Comparison of ENCODE assay signal across 9 mouse cellular contexts in the genomic region with DNA sequence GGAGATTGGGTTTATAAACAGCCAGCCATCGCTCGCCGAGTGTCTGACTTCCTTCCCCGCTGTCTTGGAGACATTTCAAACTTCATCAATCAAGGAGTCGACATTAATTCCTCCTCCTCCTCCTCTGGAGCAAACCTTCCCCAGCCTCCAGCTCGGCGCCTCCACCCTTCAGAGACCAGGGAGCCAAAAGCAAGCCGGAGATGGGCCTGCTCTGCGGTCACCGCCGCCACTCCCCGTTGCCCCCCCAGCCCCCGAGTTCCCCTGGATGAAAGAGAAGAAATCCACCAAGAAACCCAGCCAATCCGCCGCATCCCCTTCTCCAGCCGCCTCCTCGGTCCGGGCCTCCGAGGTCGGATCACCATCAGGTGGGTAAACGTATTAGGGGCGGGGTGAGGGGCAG. TPM values are rescaled to one million over a fixed set of nuclear protein-coding genes. Genes with fewer than 3 reads are reported as not detected.
A peak's percentile ranks its signal among the peaks of the same experiment; 100 is the strongest.
DNase-seq lines count a peak whose midpoint lies in the region; ATAC-seq and TF ChIP-seq lines count a peak whose summit lies in the region.
"Had no signal": no experiment of that assay in that cellular context is flagged by ENCODE, and none has a peak within 500 bp of the region (broad histone marks: within the 10 kb centered on the region; RNA-seq: fewer than 3 reads in every experiment).

No protein-coding gene starts in this region.

- H3K27ac ChIP-seq in intestine, postnatal 0 days (ENCODE audit: low read depth, low read length), result peak overlapping the region; percentile 82
- peak overlapping the region; percentile 10; the same call in 1 of the 2 replicates for H3K27ac ChIP-seq in liver, embryonic 16.5 days (ENCODE audit: low read length)
- no peak overlapping the region for H3K27ac ChIP-seq in left cerebral cortex, adult 2 months

- H3K4me2 ChIP-seq in intestine, postnatal 0 days (replicated peaks; ENCODE audit: low read depth), result peak overlapping the region; percentile 63
- H3K4me2 ChIP-seq in liver, embryonic 16.5 days (ENCODE audit: low read depth, low read length), result no peak overlapping the region

- peak; percentile 77 for DNase-seq in 3T3-L1 (ENCODE audit: low read depth, low spot score)
- peak; percentile 77 to 79 for DNase-seq in adrenal gland, postnatal 36 days
- no peak for DNase-seq in right cerebral cortex, postnatal 25 days
- no peak for DNase-seq in Muller cell, postnatal 12 days (ENCODE audit: inconsistent ontology term)
- DNase-seq in left cerebral cortex, adult 2 months (ENCODE audit: extremely low spot score in 1 of 2, low spot score in 2 of 2), result no peak
- no peak for DNase-seq in left cerebral cortex, adult 8-10 months (ENCODE audit: low spot score in 2 of 2)

- H3K27me3 ChIP-seq in intestine, postnatal 0 days (replicated peaks; ENCODE audit: control insufficient read depth, insufficient read depth, low read length), result peaks cover 24% of the 10 kb centered on the region
- H3K27me3 ChIP-seq in liver, embryonic 16.5 days (ENCODE audit: control insufficient read depth, insufficient read depth, low read depth, low read length), result peaks cover 81% of the 10 kb centered on the region

- no peak for ATAC-seq in intestine, postnatal 0 days
- ATAC-seq in liver, embryonic 16.5 days (ENCODE audit: low read depth), result no peak

- no peak for TF ChIP-seq CTCF in intestine, postnatal 0 days (IDR thresholded peaks at IDR 0.05; ENCODE audit: low read depth)
- TF ChIP-seq CTCF in left cerebral cortex, adult 2 months (IDR thresholded peaks at IDR 0.05), result no peak

- H3K9ac ChIP-seq in intestine, postnatal 0 days (ENCODE audit: low read depth, low read length), result peak overlapping the region; percentile 84
- H3K9ac ChIP-seq in liver, embryonic 16.5 days (ENCODE audit: low read depth, low read length), result no peak overlapping the region; the same call in 1 of the 2 replicates

- 13% methylated on average over 22 of the region's 22 CpGs for WGBS in intestine, postnatal 0 days
- 2% methylated on average over 22 of the region's 22 CpGs for WGBS in liver, embryonic 16.5 days (ENCODE audit: insufficient replicate concordance)

- H3K4me3 ChIP-seq in intestine, postnatal 0 days (ENCODE audit: low read depth, low read length), result peak overlapping the region; percentile 58
- peak overlapping the region; percentile 33 for H3K4me3 ChIP-seq in liver, embryonic 16.5 days (ENCODE audit: low read depth, low read length)
- no peak overlapping the region for H3K4me3 ChIP-seq in left cerebral cortex, adult 2 months

- intact Hi-C loops in left cerebral cortex, adult 2 months (cut with DNase I), result loop anchor here (5.0 kb wide), 2 partner anchors 35 to 340 kb away; a partner anchor contains a TSS

- H3K36me3 ChIP-seq in intestine, postnatal 0 days (ENCODE audit: control insufficient read depth, insufficient read depth), result no peaks in the 10 kb centered on the region
- no peaks in the 10 kb centered on the region for H3K36me3 ChIP-seq in liver, embryonic 16.5 days (ENCODE audit: control insufficient read depth, insufficient read depth)

- no peaks in the 10 kb centered on the region for H3K9me3 ChIP-seq in intestine, postnatal 0 days (ENCODE audit: control insufficient read depth)
- H3K9me3 ChIP-seq in liver, embryonic 16.5 days (replicated peaks; ENCODE audit: control insufficient read depth, low read length), result no peaks in the 10 kb centered on the region

- 0 out of 2 replicates have a peak, but pooled peaks cover 3% of the 10 kb centered on the region for H3K4me1 ChIP-seq in intestine, postnatal 0 days (replicated peaks; ENCODE audit: control insufficient read depth, insufficient read depth, low read length)
- H3K4me1 ChIP-seq in liver, embryonic 16.5 days (ENCODE audit: control insufficient read depth, low read depth, low read length), result no peaks in the 10 kb centered on the region

RNA-seq across cellular contexts. Expression of a gene that starts 1.5 kb away (rescaled TPM):
- total RNA-seq in adrenal gland, postnatal 36 days (2021), result 10 to 100 TPM; 20.0 to 21.8 TPM
- 8.4 and 9.4 TPM in 2 replicates for polyA plus RNA-seq in intestine, postnatal 0 days (2015; fragmentation: Nextera tagmentation; extraction: Ambion mirVana)
- 0.62 and 0.90 TPM in 2 replicates for polyA plus RNA-seq in liver, embryonic 16.5 days (2015; fragmentation: Nextera tagmentation; extraction: Ambion mirVana)
- total RNA-seq in left cerebral cortex, adult 2 months (2021), result not detected
- total RNA-seq in left cerebral cortex, adult 8-10 months (2022), result not detected

RNA-seq across cellular contexts. Expression of a gene that starts 13.7 kb away (rescaled TPM):
- total RNA-seq in adrenal gland, postnatal 36 days (2021), result not detected
- polyA plus RNA-seq in intestine, postnatal 0 days (2015; fragmentation: Nextera tagmentation; extraction: Ambion mirVana), result not detected in 2 replicates
- not detected in 2 replicates for polyA plus RNA-seq in liver, embryonic 16.5 days (2015; fragmentation: Nextera tagmentation; extraction: Ambion mirVana)
- not detected for total RNA-seq in left cerebral cortex, adult 2 months (2021)
- total RNA-seq in left cerebral cortex, adult 8-10 months (2022), result not detected
- polyA plus RNA-seq: large intestine, adult 2 months had no signal

RNA-seq across cellular contexts. Expression of a gene that starts 28.7 kb away (rescaled TPM):
- total RNA-seq in adrenal gland, postnatal 36 days (2021), result 10 to 100 TPM; 15.7 to 20.2 TPM
- polyA plus RNA-seq in intestine, postnatal 0 days (2015; fragmentation: Nextera tagmentation; extraction: Ambion mirVana), result 1.1 and 1.3 TPM in 2 replicates
- polyA plus RNA-seq in liver, embryonic 16.5 days (2015; fragmentation: Nextera tagmentation; extraction: Ambion mirVana), result 0.11 TPM in 1 of 2 replicates, not detected in the other
- not detected for total RNA-seq in left cerebral cortex, adult 2 months (2021)
- total RNA-seq in left cerebral cortex, adult 8-10 months (2022), result not detected

RNA-seq across cellular contexts. Expression of a gene that starts 33.8 kb away (rescaled TPM):
- total RNA-seq in adrenal gland, postnatal 36 days (2021), result 10 to 100 TPM; 15.6 to 20.9 TPM
- 1.1 and 1.5 TPM in 2 replicates for polyA plus RNA-seq in intestine, postnatal 0 days (2015; fragmentation: Nextera tagmentation; extraction: Ambion mirVana)
- 0.08 and 0.11 TPM in 2 replicates for polyA plus RNA-seq in liver, embryonic 16.5 days (2015; fragmentation: Nextera tagmentation; extraction: Ambion mirVana)
- total RNA-seq in left cerebral cortex, adult 2 months (2021), result not detected
- total RNA-seq in left cerebral cortex, adult 8-10 months (2022), result under 1 TPM in 1 of 4 experiments, not detected in 3; 0.11 TPM

RNA-seq across cellular contexts. Expression of a gene that starts 48.7 kb away (rescaled TPM):
- total RNA-seq in adrenal gland, postnatal 36 days (2021), result 10 to 100 TPM; 16.1 to 27.0 TPM
- polyA plus RNA-seq in intestine, postnatal 0 days (2015; fragmentation: Nextera tagmentation; extraction: Ambion mirVana), result 14.7 and 15.8 TPM in 2 replicates
- 0.26 and 0.37 TPM in 2 replicates for polyA plus RNA-seq in liver, embryonic 16.5 days (2015; fragmentation: Nextera tagmentation; extraction: Ambion mirVana)
- total RNA-seq in left cerebral cortex, adult 2 months (2021), result not detected
- total RNA-seq in left cerebral cortex, adult 8-10 months (2022), result not detected

Comparison
In these comparisons a context has a peak if more than half of its experiments do, and no peak if none do; other contexts are left out.
1. DNase-seq: peak in 3T3-L1 (single experiment) and adrenal gland, postnatal 36 days (2 of 2); none in right cerebral cortex, postnatal 25 days (single experiment), Muller cell, postnatal 12 days (single experiment), left cerebral cortex, adult 2 months (0 of 2) and left cerebral cortex, adult 8-10 months (0 of 2).
2. RNA of a gene that starts 1.5 kb away (total RNA-seq): 20.0 to 21.8 TPM in adrenal gland, postnatal 36 days; not detected in left cerebral cortex, adult 2 months and not detected in left cerebral cortex, adult 8-10 months; every median in the first group is over 10 times any median in the second.
3. RNA of a gene that starts 28.7 kb away (total RNA-seq): 15.7 to 20.2 TPM in adrenal gland, postnatal 36 days; not detected in left cerebral cortex, adult 2 months and not detected in left cerebral cortex, adult 8-10 months; every median in the first group is over 10 times any median in the second.